Comparison of ENCODE assay signal across 11 mouse cellular contexts in genomic region chr2:125784392-125784791, GRCm38 (mm10).
"Had no signal": no experiment of that assay in that cellular context is flagged by ENCODE, and none has a peak within 500 bp of the region (broad histone marks: within the 10 kb centered on the region; RNA-seq: fewer than 3 reads in every experiment).

No protein-coding gene starts in this region.

- DNase-seq: layer of hippocampus, adult 9-11 months; layer of hippocampus, postnatal 36 days; lung, embryonic 14.5 days; lung, postnatal 10 days; lung, postnatal 4 days; right cerebral cortex, postnatal 14 days had no signal

- H3K27me3 ChIP-seq: limb, embryonic 15.5 days had no signal

- H3K27ac ChIP-seq: limb, embryonic 15.5 days; liver, embryonic 12.5 days; midbrain, embryonic 13.5 days had no signal

- H3K4me3 ChIP-seq: limb, embryonic 15.5 days; liver, embryonic 12.5 days; midbrain, embryonic 13.5 days had no signal

- H3K36me3 ChIP-seq: limb, embryonic 15.5 days; liver, embryonic 12.5 days; midbrain, embryonic 13.5 days had no signal

- H3K9me3 ChIP-seq: limb, embryonic 15.5 days; liver, embryonic 12.5 days; midbrain, embryonic 13.5 days had no signal

- ATAC-seq: hindbrain, embryonic 16.5 days; inflammation-experienced regulatory T-cells, adult 6 months; liver, embryonic 12.5 days; midbrain, embryonic 13.5 days had no signal

- H3K9ac ChIP-seq: limb, embryonic 15.5 days; liver, embryonic 12.5 days; lung, embryonic 14.5 days; midbrain, embryonic 13.5 days had no signal

- H3K4me2 ChIP-seq: limb, embryonic 15.5 days; liver, embryonic 12.5 days; lung, embryonic 14.5 days; midbrain, embryonic 13.5 days had no signal
